Mouse (Mus musculus): ENCODE measurements at regions not wholly inside any gene's neighbourhood (a gene's known extent, or its start where the extent isn't known, plus 50 kb on each side); places are given as distances from the start of the nearest gene placed in this dataset.

DNA sequence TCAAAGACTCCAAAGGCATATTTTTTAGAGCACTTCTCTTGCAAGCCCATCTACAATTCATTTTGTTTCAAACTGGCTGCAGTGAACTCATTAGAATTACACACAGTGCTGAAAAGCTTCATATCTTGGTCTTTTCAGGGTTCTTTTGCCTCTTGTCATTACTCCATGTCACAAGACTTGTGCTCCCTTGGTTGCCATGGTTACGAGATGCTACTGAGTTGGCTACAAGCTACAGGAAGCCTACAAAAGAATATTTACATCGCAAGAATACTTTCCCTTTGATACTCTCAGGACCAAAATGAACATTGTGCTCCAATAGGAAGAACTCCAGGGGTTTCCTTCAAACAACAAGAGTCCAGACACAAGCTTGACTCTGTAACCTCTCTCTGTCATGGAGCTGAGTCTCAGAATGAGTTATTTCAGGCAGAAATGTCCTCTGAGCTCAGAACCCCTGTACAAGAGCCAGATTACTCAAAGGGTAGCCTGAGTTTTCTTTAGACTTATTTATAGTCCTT, 545.2 kb upstream of the Adamts9 start:
- DNase-seq (ENCODE audit: low spot score), result no peak

DNA sequence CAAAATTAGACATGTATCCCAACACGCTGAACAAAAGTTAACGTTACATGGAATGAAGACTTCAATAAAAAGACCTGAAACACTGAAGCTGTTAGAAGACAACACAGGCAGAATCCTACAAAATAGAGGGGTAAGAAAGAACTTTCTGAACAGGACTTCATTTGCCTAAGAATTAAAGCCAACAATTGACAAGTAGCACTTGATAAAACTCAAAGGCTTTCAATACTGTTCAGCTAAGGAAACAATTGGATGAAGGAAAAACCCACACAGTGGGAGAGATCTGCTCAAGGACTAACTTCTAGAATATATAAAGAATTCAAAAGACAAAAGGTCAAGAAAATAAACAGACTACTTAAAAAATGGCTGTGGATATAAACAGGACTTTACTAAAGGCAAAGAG, 535.2 kb upstream of the Adamts9 start:
- DNase-seq (ENCODE audit: low spot score), result no peak

DNA sequence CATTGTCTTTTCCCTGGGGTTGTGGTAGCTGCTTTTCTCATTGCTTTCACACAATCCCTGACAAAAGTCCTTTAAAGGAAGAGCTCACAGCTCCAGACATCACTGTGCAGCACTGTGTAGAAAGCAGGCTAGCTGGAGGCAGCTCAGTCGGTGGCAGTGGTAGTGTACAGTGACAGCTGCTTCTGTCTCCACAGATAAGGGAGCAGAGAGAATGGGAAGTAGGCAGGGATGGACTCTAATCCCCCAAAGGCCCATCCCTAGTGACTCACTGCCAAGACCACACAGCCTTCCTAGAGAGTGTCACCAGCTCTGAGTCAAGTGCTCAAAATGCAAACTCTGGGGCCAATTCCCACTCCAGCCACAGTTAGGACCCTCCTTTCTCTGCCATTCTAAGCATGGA, 531.7 kb upstream of the Adamts9 start:
- DNase-seq (ENCODE audit: low spot score), result no peak

DNA sequence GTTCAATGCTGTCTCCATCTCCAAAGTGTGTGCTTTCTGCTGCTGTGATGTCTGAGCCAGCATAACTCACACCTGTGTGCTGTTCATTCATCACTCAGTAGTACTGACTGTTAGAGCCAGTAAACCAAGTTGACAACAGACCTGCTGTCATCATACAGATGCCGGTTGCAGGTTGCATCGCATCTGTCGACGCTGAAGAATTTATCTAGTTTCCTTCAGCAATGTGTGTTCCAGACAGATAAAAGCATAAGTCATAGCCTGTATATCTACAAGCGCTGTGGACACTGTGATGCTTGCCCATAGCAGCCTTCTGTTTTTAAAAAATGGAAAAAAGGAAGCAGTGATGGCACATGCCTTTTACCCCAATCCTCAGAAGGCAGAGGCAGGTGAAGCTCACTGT, 524.6 kb upstream of the Adamts9 start:
- DNase-seq (ENCODE audit: low spot score), result no peak

DNA sequence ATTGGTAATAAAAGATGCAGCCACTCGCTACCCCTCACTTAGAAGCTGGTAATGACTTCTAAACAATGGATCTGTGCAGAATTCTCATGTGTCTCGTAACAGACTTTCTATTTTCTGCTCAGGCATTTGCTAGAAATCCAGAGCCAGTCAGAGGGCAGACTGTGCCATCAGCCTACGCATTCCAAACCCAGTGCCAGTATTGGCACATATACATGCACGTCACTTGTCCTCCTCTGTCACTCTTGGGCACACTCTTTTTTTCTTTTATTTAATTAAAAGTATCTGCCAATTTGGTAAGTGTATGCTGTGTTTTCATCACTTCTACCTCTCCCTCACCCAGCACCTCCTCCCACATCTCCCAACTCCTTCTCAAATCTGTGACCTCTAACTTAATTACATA, 519.6 kb upstream of the Adamts9 start:
- no peak for DNase-seq (ENCODE audit: low spot score)

DNA sequence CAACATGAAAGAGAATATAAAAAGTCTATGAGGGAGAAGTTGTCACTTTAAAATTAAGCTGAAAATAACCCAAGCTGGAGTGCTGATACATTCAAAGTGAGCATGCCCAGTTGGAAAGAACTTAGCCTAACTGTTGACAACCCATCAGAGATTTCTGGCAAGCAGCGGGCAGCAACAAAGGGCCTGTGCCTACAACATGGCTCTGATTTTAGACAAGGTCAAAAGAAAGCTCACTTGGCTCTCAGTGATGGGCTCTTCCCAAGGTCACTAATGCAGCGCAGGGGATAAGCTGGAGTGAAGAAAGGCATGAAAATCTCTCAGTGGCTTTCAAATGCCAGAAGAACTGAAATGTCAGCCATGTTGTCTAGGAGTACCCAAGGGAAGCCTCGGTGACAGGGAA, 518.1 kb upstream of the Adamts9 start:
- DNase-seq (ENCODE audit: low spot score), result peak; percentile 25

DNA sequence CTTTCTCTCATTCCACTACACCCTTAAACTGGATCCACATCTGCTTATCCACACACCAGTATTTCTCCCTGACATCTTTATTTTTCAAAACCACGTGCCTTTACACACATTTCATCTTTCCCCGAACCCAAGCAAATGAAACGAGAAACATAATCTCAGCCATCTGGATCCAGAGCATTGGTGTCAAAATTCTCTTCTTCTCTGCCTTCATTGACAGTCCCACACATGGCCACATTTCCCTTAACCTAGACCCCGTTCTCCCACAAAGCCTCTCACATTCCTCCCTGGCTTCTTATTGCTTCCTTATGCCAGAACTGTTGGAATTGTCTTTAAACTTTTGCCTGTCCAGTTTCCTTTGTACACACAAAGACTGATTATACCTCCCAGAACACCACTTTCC, 514.3 kb upstream of the Adamts9 start:
- DNase-seq (ENCODE audit: low spot score), result no peak

DNA sequence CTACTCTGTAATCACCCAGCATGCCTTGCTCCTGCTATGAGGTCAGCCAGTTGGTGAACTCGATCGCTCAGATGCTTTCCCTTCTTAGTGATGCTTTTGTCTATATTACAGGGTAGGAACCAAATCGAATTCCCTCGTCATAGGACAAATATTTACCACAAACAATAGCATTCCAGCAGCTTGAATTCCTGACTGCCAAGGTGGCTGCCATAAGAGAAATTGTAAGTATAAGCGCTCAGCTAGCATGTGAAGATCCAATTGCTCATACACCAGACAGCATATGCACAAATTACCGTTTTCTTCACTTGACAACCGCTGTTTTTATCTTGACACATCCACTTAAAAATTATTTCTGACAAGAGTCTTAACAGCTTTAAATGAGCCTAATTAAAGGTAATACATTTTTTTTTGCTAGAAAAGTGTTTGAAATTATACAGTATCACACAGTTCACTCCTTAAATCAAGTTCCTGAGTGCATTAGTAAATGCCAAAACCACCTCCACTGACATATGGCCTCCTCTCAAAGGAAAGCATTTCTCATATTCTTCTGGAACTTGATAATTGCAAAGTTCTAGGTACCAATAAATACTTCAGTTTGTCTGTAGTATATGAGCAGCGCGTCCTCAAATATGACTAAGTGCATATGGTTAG, 513.2 kb upstream of the Adamts9 start:
- DNase-seq (ENCODE audit: low spot score), result no peak

DNA sequence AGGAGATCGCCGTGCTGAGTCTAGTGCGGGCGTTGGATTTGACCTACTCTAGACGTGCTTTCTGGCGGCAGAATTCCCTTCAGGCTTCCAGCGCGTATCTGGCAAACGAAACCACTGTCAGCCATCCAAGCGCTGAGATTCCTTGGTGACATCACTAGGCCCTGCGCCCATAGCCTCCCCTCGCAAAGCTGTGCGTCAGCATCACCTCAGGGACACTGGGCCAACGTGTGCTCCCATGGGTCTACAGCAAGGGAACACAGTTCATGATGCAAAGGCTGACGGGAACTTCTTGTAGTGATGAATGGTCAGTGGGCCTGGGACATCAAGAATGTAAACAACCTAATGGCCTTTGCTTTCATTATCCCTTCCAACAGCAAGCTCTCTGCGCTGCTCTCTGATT, 502.3 kb upstream of the Adamts9 start:
- peak; percentile 46 for DNase-seq (ENCODE audit: low spot score)

DNA sequence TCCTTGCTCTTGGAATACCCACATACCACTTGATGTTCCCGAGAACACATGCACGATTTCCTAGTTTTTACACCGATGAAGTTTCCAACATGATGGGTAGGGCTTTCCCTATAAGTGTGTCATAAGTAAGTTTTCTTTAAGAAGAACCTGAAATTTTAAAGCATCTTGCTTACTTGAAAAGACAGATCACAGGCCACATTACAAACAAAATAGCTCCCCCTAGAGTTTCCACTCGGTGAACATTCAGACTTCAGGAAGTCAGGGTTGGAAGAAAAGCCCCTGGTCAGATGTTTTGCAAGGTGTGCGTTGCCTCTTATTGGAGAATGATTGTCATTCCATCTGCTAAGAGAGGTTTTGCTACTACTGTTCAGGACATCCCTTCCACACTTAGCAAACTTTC, 501.8 kb upstream of the Adamts9 start:
- no peak for DNase-seq (ENCODE audit: low spot score)

DNA sequence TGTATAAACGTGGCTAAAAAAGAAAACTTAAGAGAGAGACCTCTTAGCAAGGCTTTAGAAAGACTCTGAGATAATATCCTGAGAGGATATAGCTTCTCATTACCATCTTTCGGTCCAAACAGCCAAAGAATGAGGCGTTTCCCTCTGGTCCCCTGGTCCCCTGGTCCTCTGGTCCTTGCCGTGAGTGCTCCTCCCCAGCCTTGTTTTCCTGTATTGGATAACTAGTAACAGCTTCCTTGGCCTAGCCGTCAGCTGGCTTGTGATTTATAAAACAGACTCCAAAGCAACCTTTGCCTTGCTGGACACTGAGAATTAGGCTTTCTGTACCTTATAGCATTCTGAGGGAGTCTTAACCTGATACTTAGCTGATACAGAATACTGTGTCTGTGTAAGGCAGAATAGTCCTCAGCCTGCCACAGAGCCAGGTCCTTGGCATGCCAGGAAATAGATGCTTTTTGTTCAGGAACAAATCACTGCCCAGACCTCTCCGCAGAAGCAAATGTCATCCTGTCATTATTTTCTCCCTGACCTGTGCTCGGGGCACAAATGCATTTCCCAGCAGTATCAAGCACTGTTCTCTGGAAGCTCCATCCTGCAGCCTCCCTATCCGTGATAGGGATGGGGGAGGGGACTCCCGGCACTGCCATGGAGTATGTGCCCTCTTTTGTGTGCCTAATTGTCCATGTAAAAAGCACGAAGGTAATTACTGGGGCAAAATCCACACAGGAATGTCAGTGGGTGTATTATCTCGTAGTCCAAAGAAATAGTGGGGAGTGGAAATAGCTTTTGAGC, 500.7 kb upstream of the Adamts9 start:
- DNase-seq (ENCODE audit: low spot score), result no peak

DNA sequence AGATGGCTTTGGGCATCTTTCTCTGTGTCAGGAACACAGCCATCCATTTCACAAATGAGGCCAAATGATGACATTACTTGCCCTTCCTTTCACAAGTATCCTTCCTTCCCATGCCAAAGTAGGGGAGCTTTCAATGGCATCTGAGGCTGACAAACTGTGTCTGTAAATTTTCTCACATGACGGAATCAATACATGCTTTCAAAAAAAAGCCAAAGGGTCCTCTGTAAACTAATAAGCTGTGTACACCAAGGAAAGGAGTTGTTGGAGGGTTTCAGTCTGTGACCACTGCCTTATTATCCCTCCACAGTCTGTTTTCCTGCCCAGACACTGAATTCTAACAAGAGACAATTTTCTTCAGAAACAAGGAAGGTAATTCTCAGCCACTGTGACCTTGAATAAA, 490.2 kb upstream of the Adamts9 start:
- no peak for DNase-seq (ENCODE audit: low spot score)

DNA sequence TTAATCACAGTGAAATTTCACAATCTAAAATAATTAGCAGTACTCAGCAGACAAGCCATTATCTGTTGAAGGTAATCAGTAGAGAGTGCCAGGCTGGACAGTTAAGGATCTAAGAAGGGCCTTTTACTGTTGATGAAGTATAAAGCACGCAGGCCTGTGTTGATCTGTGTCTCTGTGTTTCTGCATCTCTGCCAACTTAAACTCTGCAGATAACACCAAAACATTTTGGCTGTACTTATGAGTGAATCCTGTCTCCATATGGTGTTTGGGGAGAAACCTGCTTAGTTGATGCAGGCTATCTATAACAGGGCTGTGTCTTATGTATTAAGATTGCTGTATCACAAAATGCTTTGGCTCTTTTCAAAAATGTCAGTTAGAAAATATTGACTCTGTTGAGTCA, 482.8 kb upstream of the Adamts9 start:
- DNase-seq (ENCODE audit: low spot score), result no peak

DNA sequence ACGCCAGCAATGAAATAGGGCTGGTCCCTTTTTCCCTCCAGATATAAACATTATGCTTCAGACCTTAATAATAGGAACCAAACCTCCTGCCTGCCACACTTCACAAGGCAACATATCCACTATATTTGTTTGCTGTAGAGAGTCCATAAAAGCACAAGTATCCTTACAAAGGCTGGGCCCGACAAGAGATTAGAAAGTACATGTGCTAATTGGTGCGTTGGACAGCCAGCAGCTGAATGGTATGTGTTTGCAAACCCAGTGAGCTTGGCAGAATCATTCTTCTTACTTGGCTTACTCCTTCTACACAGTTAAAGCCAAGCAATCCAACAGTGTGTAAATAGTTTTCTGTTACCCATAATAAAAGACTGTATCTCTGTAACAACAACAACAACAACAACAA, 479.6 kb upstream of the Adamts9 start:
- no peak for DNase-seq (ENCODE audit: low spot score)

DNA sequence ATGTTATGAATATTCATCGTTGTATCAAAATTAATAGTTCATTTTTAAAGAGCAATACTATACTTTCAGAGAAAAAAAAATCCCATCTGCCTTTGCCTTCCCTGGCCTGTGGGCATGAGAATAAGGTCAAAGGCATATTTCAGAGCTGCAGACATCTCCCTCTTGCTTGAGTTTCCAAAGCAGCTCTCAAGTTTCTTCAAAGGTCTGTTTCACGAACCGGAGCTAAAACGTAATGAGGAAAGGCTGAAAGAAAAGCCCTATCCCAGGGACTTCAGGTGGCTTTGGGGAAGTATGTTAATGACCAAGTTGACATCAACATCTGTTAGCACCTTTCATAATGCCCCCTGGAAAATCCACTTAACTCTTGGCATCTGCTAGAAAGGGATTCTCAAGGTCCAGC, 479.0 kb upstream of the Adamts9 start:
- no peak for DNase-seq (ENCODE audit: low spot score)

DNA sequence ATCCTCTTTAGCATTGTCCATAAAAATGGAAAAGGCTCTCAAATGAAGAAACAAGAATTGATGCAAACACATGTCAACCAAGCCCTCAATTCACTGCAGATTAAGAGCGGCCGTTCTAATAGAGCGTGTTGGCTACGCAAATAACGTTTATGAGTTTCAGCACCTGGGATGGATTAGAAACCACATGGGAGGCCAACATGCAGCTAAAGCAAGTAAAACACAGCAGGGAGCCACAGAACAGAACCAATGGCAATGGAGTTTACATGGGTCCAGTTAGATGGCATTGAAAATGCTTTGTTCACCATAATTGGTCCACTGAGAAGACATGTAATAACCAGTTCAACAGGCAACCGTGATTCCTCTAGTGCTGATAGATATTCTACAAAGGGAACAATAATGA, 474.3 kb upstream of the Adamts9 start:
- no peak for DNase-seq (ENCODE audit: low spot score)

DNA sequence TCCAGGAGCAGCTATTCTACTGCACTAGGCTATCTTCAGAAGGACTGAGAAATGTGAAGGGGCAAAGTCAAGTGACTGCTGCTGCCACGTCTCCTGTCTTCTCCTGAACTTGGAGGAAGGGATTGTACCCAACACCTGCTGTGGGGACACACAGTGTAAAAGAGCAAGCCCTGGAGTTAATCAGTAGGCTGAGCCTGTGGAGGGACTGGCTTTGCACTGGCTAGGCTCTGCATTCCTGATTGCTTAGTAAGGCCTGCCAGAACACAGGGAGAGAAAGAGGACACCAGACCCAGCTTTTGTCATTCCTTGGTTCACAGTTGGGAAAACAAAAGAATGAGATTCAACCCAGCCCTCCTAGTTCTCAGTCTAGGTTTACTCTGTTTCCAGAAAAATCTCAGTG, 472.7 kb upstream of the Adamts9 start:
- no peak for DNase-seq (ENCODE audit: low spot score)

DNA sequence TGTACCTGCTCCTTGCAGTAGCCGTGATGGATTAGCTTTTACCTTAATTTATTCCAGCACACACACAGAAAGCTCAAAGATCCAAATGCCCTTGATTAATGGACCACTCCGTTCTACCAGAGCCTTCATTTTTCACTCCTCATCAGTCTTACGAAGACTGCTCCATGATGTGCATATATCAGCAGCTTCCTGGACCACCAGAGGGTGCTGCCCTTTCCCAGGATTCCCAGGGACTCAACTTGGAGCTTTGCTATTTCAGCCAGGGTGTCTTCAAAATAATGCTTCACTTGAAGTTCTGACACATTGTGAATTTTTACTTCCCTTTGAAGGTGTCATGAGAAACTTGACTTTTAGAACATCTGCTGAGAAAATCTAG, 467.8 kb upstream of the Adamts9 start:
- DNase-seq (ENCODE audit: low spot score), result no peak

DNA sequence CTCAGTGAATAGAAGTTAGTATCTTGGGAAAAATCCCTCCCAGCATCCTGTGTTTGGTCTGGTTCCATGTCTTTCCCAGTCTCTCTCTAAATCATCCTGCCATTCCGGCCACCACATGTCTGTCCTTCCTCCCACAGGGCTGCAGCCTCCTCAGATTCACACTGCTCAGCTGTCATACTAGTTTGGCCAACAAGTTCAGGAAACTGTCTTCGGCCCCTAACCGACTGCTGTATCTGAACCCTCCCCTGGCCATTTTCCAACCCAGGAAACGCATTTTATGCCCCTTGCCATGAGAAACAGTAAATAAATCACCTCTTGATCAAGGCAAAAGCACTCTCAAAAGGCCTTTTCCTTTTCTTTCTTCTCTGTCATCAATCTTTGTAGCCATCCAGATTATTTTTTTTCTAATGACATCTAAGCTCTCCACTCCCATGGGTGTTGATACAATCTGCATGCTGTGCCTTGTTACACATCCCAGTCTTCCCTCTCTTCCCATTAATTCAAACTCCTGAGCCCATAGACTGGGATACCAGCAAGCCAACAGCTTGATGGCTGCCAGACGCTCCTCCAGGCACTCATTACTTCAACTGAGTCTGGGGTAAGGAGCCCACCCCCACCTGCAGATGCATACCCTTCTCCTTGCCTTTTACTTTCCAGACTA, 467.3 kb upstream of the Adamts9 start:
- no peak for DNase-seq (ENCODE audit: low spot score)

DNA sequence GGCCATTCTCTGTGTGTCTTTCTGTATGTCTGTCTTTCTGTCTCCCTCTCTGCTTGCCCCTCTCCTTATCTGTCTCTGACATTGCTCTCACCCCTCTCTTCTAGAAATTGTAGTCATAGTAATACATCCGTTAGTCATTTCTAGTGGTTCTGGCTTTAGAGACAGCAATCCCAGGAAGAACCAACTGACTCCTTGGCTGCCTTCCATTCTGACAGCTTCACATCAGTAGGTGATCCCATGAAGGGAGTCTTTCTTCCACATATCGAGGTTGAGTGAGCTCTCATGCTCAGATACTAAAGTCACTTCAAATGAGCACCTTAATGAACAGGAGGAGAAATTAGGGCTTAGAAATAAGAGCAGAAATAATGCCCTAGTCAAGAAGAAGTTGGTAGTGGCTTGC, 455.3 kb upstream of the Adamts9 start:
- no peak for DNase-seq (ENCODE audit: low spot score)

DNA sequence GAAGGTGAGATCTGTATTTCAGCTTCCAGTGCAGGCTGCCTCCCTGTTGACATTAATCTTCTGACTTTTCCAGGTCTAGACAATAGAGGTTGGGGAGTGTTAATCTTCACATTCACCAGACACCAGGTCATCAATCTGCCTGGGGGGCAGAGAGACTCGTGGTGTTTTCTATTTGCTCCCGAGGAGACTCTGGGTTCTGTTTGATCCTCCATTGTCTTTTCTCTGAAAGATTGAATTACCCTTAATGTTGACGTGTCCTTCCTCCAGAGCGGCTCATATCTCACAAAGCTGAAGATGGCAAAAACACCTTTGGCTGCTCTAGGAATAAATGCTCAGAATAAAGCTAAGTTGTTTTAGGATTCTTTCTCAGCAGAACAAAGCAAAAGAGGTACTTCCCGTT, 453.8 kb upstream of the Adamts9 start:
- DNase-seq (ENCODE audit: low spot score), result no peak

DNA sequence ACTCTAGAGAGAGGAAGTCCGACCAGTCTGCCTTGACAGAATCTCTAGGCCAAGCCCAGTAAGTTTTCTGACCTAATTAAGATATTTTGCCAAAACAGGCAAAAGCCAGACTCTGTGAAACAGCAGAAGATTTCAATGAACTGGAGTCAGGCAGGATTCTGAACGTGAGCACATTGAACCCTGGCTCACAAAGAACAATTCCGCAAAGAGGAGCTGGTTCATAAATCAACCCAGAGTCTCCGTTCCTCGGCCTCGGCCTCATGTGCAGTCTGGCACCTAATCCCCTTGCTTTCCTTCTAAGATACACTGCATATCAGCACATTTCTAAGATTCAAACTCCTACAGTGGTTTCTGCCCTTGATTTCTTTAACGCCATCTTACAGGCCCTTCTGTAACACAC, 452.7 kb upstream of the Adamts9 start:
- DNase-seq (ENCODE audit: low spot score), result no peak

DNA sequence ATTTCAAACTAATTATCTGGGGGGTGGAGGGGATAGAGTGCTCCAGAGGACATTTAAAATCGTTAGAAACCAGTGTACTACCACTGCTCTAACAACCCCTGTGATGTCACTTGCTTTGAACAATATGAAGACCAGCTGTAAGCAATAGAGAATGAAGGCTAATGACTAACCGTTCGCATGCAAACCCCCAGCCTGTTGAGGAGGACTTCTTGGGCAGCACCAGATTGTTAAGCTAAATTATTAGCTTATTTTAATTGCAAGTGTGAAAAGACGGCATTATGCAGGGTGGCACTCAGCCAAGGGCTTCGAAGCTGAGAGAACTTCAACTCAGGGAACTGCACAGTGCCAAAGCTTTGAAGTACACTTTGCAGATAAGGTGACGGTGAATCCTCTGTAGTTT, 452.0 kb upstream of the Adamts9 start:
- DNase-seq (ENCODE audit: low spot score), result no peak

Data from ovary, adult 18-20 months (tissue).